Mouse (Mus musculus): ENCODE results near the gene Mgat1.
"Not testable (repeated sequence)": the region's sequence is repeated elsewhere in the genome, so short reads cannot be mapped to it uniquely, and the experiment has no call there.

Mgat1 gene

GRCm38 (mm10) chr11:49243727-49244594 lies at the start of gene Mgat1:
Gene Mgat1, plus strand, starts transcription at chr11:49244191.
- peak; percentile 96 for DNase-seq (ENCODE audit: low read depth)

- not testable (repeated sequence) for DNase-seq (ENCODE audit: low read depth)
Observed at GRCm38 (mm10) chr11:49194771-49195170, 49.2 kb upstream of the Mgat1 start.

GRCm38 (mm10) chr11:49195819-49196322 lies 48.1 kb upstream of the Mgat1 start:
- no peak for DNase-seq (ENCODE audit: low read depth)

- no peak for DNase-seq (ENCODE audit: low read depth)
Observed at GRCm38 (mm10) chr11:49200666-49201065, 43.3 kb upstream of the Mgat1 start.

- DNase-seq (ENCODE audit: low read depth): no peak
Observed at GRCm38 (mm10) chr11:49201142-49201541, 42.8 kb upstream of the Mgat1 start.

GRCm38 (mm10) chr11:49202071-49202470 lies 41.9 kb upstream of the Mgat1 start:
- no peak for DNase-seq (ENCODE audit: low read depth)

GRCm38 (mm10) chr11:49202523-49203061 lies 41.4 kb upstream of the Mgat1 start:
- peak; percentile 78 for DNase-seq (ENCODE audit: low read depth)

GRCm38 (mm10) chr11:49203129-49203768 lies 40.7 kb upstream of the Mgat1 start, which contains the start of gene Zfp62:
Gene Zfp62, plus strand, starts transcription at chr11:49203292.
- DNase-seq (ENCODE audit: low read depth): peak; percentile 95

GRCm38 (mm10) chr11:49203771-49204497 lies 40.1 kb upstream of the Mgat1 start:
- peak; percentile 90 for DNase-seq (ENCODE audit: low read depth)

GRCm38 (mm10) chr11:49205080-49205590 lies 38.9 kb upstream of the Mgat1 start:
- peak; percentile 47 for DNase-seq (ENCODE audit: low read depth)

GRCm38 (mm10) chr11:49207495-49207894 lies 36.5 kb upstream of the Mgat1 start:
- DNase-seq (ENCODE audit: low read depth): no peak

GRCm38 (mm10) chr11:49212577-49212976 lies 31.4 kb upstream of the Mgat1 start:
- DNase-seq (ENCODE audit: low read depth): no peak

GRCm38 (mm10) chr11:49213505-49213904 lies 30.5 kb upstream of the Mgat1 start:
- DNase-seq (ENCODE audit: low read depth): no peak

- no peak for DNase-seq (ENCODE audit: low read depth)
Observed at GRCm38 (mm10) chr11:49219271-49219670, 24.7 kb upstream of the Mgat1 start.

GRCm38 (mm10) chr11:49224455-49224854 lies 19.5 kb upstream of the Mgat1 start:
- DNase-seq (ENCODE audit: low read depth): no peak

GRCm38 (mm10) chr11:49232781-49233180 lies 11.2 kb upstream of the Mgat1 start:
- DNase-seq (ENCODE audit: low read depth): no peak

GRCm38 (mm10) chr11:49235459-49236207 lies 8.4 kb upstream of the Mgat1 start:
- DNase-seq (ENCODE audit: low read depth): no peak

GRCm38 (mm10) chr11:49236891-49237290 lies 7.1 kb upstream of the Mgat1 start:
- no peak for DNase-seq (ENCODE audit: low read depth)

GRCm38 (mm10) chr11:49237532-49237931 lies 6.5 kb upstream of the Mgat1 start:
- DNase-seq (ENCODE audit: low read depth): no peak

- no peak for DNase-seq (ENCODE audit: low read depth)
Observed at GRCm38 (mm10) chr11:49240310-49240709, 3.7 kb upstream of the Mgat1 start.

GRCm38 (mm10) chr11:49240874-49241273 lies 3.1 kb upstream of the Mgat1 start:
- peak; percentile 20 for DNase-seq (ENCODE audit: low read depth)
